Mouse (Mus musculus) olfactory bulb, adult 2 months (tissue): ENCODE results near the gene Zfp341.

Experiments
- CTCF ChIP-seq: fragments of 200-500 bp; IDR thresholded peaks from 2 replicates; pipeline ENCODE4 v1.5.1; 2012; ENCODE audit warnings: low read depth, mild to moderate bottlenecking, low read length, moderate library complexity; ENCODE audit not compliant: insufficient read depth
- POLR2A ChIP-seq: fragments of 200-500 bp; IDR thresholded peaks from 2 replicates; pipeline ENCODE4 v1.6.1; 2012; ENCODE audit warnings: mild to moderate bottlenecking, low read depth, low read length, moderate library complexity; ENCODE audit not compliant: insufficient read depth

GRCm38 (mm10) chr2:154617061-154617460 is 4.0 kb downstream of the Zfp341 start:
- TF ChIP-seq CTCF (no peak), POLR2A (no peak)
